Mouse (Mus musculus) hindbrain, embryonic 11.5 days (tissue): ENCODE data around the gene Plin4. TPM values are rescaled to one million over a fixed set of nuclear protein-coding genes. Genes with fewer than 3 reads are reported as not detected.
"Not testable (repeated sequence)": the region's sequence is repeated elsewhere in the genome, so short reads cannot be mapped to it uniquely, and the experiment has no call there.

Source experiments
- ATAC-seq: fragments of 200-750 bp; cut with Nextera tagmentation; 2 replicates; pipeline ENCODE4 v1.8.0; 2017; ENCODE audit warnings: mild to moderate bottlenecking, moderate TSS enrichment, moderate library complexity; ENCODE audit not compliant: low FRiP score
- DNase-seq: peaks from one replicate; pipeline ENCODE4 v3.0.0-alpha.2; 2015; ENCODE audit warnings: low spot score
- H3K27ac ChIP-seq: fragments of 300-500 bp; sonication (generic); 2 replicates; pipeline ENCODE4 v1.5.1; 2014; ENCODE audit warnings: mild to moderate bottlenecking, low read depth, low read length
- H3K27me3 ChIP-seq: fragments of 300-500 bp; sonication (generic); 2 replicates; pipeline ENCODE4 v1.6.1; 2014; ENCODE audit warnings: mild to moderate bottlenecking, low read length, moderate library complexity, mixed read lengths; ENCODE audit not compliant: control insufficient read depth, insufficient read depth
- H3K36me3 ChIP-seq: fragments of 300-500 bp; sonication (generic); 2 replicates; pipeline ENCODE4 v1.6.1; 2014; ENCODE audit warnings: mild to moderate bottlenecking, low read length, moderate library complexity, mixed read lengths; ENCODE audit not compliant: control insufficient read depth, insufficient read depth
- H3K4me1 ChIP-seq: fragments of 300-500 bp; sonication (generic); replicated peaks from 2 replicates; pipeline ENCODE4 v1.6.1; 2014; ENCODE audit warnings: low read length, mixed read lengths; ENCODE audit not compliant: control insufficient read depth, insufficient read depth
- H3K4me2 ChIP-seq: fragments of 300-500 bp; sonication (generic); replicated peaks from 2 replicates; pipeline ENCODE4 v1.6.1; 2014; ENCODE audit warnings: mild to moderate bottlenecking, low read depth, low read length
- H3K4me3 ChIP-seq: fragments of 300-500 bp; sonication (generic); 2 replicates; pipeline ENCODE4 v1.5.1; 2014; ENCODE audit warnings: low read depth, low read length
- H3K9ac ChIP-seq: fragments of 300-500 bp; sonication (generic); 2 replicates; pipeline ENCODE4 v1.6.1; 2014; ENCODE audit warnings: low read depth, low read length
- H3K9me3 ChIP-seq: fragments of 300-500 bp; sonication (generic); 2 replicates; pipeline ENCODE4 v1.6.1; 2016; ENCODE audit warnings: low read length; ENCODE audit not compliant: control insufficient read depth
- WGBS: fragments of 180-500 bp; shearing (Covaris S2); extraction: QIAGEN DNeasy Blood & Tissue Kit; methylation state at CpG from one replicate; pipeline ENCODE4 v1.1.7; 2014; 5-methylcytosine and 5-hydroxymethylcytosine counted together
- polyA plus RNA-seq: library from polyadenylated mRNA; unstranded; fragments of >200 nt; fragmentation: Nextera tagmentation; extraction: Ambion mirVana; gene quantifications from 2 replicates; pipeline ENCODE4 v1.2.1, GENCODE M21; 2014

The Plin4 gene
- polyA plus RNA-seq, 1 experiment from 2014 or later = 0.09 TPM

- no peaks in the 10 kb centered on the region for H3K4me1 ChIP-seq
- H3K4me2 ChIP-seq = no peak overlapping the region
- no peak overlapping the region for H3K27ac ChIP-seq
- ATAC-seq (no peak), DNase-seq (no peak)
- H3K9me3 ChIP-seq = no peaks in the 10 kb centered on the region
- H3K36me3 ChIP-seq = no peaks in the 10 kb centered on the region
- no peak overlapping the region for H3K9ac ChIP-seq
- no peak overlapping the region for H3K4me3 ChIP-seq
- no peaks in the 10 kb centered on the region for H3K27me3 ChIP-seq
- WGBS = 77% methylated on average over 1 of the region's 1 CpGs
These were observed 1.4 kb upstream of the Plin4 start for GRCm38 (mm10) chr17:56111021-56111420.

- Histone ChIP-seq H3K9ac (no peak overlapping the region), H3K9me3 (no peaks in the 10 kb centered on the region), H3K4me3 (no peak overlapping the region), H3K36me3 (no peaks in the 10 kb centered on the region), H3K4me1 (no peaks in the 10 kb centered on the region), H3K27me3 (no peaks in the 10 kb centered on the region), H3K4me2 (no peak overlapping the region), H3K27ac (no peak overlapping the region)
- WGBS = 75% methylated on average over 4 of the region's 4 CpGs
- no peak for DNase-seq
- ATAC-seq = no peak
These were observed 968 bp upstream of the Plin4 start for GRCm38 (mm10) chr17:56110571-56110970.

GRCm38 (mm10) chr17:56108334-56109044 lies 1.1 kb downstream of the Plin4 start:
- 77% methylated on average over 6 of the region's 6 CpGs for WGBS
- no peaks in the 10 kb centered on the region for H3K9me3 ChIP-seq
- ATAC-seq (no peak), DNase-seq (no peak)
- no peak overlapping the region for H3K27ac ChIP-seq
- H3K4me3 ChIP-seq = no peak overlapping the region
- H3K9ac ChIP-seq = no peak overlapping the region
- H3K4me2 ChIP-seq = no peak overlapping the region
- H3K27me3 ChIP-seq = no peaks in the 10 kb centered on the region
- no peaks in the 10 kb centered on the region for H3K4me1 ChIP-seq
- H3K36me3 ChIP-seq = no peaks in the 10 kb centered on the region

- WGBS = 69% methylated on average over 2 of the region's 2 CpGs
- Histone ChIP-seq H3K4me2 (no peak overlapping the region), H3K27me3 (no peaks in the 10 kb centered on the region), H3K9ac (no peak overlapping the region), H3K4me3 (no peak overlapping the region), H3K27ac (no peak overlapping the region), H3K9me3 (no peaks in the 10 kb centered on the region), H3K4me1 (no peaks in the 10 kb centered on the region), H3K36me3 (no peaks in the 10 kb centered on the region)
- DNase-seq (no peak), ATAC-seq (no peak)
These were observed 1.9 kb downstream of the Plin4 start for GRCm38 (mm10) chr17:56107736-56108135.

GRCm38 (mm10) chr17:56106981-56107380 lies 2.6 kb downstream of the Plin4 start:
- Histone ChIP-seq H3K4me3 (no peak overlapping the region), H3K9ac (no peak overlapping the region)
- WGBS = 80% methylated on average over 4 of the region's 4 CpGs

DNA sequence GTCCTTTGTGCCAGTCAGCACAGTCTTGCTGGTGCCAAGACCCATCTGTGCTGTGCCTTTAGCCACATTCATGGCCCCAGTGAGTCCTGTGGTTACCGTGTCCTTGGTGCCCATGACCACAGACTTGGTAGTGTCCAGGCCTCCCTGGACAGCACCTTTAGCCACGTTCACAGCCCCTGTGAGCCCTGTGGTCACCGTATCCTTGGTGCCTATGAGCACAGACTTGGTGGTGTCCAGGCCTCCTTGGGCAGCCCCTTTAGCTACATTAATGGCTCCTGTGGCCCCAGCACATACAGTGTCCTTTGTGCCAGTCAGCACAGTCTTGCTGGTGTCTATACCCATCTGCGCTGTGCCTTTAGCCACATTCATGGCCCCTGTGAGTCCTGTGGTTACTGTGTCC lies 3.2 kb downstream of the Plin4 start:
- DNase-seq, H3K9me3 ChIP-seq, H3K4me2 ChIP-seq, H3K27me3 ChIP-seq, H3K36me3 ChIP-seq, ATAC-seq, H3K9ac ChIP-seq, H3K27ac ChIP-seq, H3K4me3 ChIP-seq, H3K4me1 ChIP-seq: not testable (repeated sequence)
- WGBS = 94% methylated on average over 4 of the region's 4 CpGs

More at GRCm38 (mm10) chr17:56106981-56107380, 2.6 kb downstream of the Plin4 start:
- Histone ChIP-seq H3K27ac (no peak overlapping the region), H3K36me3 (peaks cover 4% of the 10 kb centered on the region; the same call in 1 of the 2 replicates), H3K9me3 (no peaks in the 10 kb centered on the region), H3K4me2 (no peak overlapping the region), H3K27me3 (no peaks in the 10 kb centered on the region), H3K4me1 (no peaks in the 10 kb centered on the region)
- DNase-seq (no peak), ATAC-seq (no peak)

DNA sequence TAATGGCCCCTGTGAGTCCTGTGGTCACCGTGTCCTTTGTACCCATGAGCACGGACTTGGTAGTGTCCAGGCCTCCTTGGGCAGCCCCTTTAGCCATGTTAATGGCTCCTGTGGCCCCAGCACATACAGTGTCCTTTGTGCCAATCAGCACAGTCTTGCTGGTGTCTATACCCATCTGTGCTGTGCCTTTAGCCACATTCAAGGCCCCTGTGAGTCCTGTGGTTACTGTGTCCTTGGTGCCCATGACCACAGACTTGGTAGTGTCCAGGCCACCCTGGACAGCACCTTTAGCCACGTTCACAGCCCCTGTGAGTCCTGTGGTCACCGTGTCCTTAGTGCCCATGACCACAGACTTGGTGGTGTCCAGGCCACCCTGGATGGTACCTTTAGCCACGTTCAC lies 4.8 kb downstream of the Plin4 start:
- H3K4me1 ChIP-seq, H3K27me3 ChIP-seq, H3K4me3 ChIP-seq, H3K27ac ChIP-seq, H3K9me3 ChIP-seq, H3K9ac ChIP-seq, DNase-seq, ATAC-seq, H3K4me2 ChIP-seq: not testable (repeated sequence)
- H3K36me3 ChIP-seq = peaks cover 17% of the 10 kb centered on the region
- WGBS = 100% methylated on average over 2 of the region's 5 CpGs

DNA sequence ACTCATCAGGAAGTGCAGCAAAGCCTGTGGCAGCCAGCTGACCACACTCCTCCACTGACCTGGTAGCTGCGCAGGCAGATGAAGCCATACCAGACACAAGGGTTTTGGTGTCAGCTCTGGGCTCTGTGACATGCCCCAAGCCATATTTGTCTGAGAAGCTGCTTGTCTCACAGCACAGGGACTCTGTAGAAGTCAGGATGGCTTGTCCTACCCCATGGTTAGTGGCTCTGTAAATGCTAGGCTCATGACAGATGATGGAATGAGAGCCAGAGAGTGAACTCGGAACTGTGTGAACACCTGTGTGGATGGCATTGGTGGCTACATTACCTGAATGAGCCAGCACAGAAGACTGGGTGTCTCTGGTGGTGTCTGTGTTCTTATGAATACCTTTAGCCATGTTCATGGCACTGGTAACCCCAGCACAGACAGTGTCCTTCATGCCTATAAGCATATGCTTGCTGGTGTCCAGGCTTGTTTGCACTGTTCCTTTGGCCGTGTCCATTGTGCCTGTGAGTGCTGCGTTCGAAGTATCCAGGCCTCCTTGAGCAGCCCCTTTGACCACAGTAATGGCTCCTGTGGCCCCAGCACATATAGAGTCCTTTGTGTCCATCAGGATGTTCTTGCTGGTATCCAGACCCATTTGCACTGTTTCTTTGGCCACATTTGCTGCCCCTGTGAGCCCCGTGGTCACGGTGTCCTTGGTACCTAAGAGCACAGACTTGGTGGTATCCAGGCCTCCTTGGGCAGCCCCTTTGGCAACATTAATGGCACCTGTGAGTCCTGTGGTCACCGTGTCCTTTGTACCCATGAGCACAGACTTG lies 5.9 kb downstream of the Plin4 start:
- Histone ChIP-seq H3K4me1 (no peaks in the 10 kb centered on the region), H3K27ac (no peak overlapping the region), H3K9me3 (no peaks in the 10 kb centered on the region), H3K9ac (no peak overlapping the region), H3K36me3 (peaks cover 20% of the 10 kb centered on the region), H3K27me3 (no peaks in the 10 kb centered on the region), H3K4me2 (no peak overlapping the region), H3K4me3 (no peak overlapping the region)
- 94% methylated on average over 8 of the region's 8 CpGs for WGBS
- DNase-seq (no peak), ATAC-seq (no peak)

- H3K4me3 ChIP-seq = no peak overlapping the region
- no peak overlapping the region for H3K9ac ChIP-seq
- H3K27ac ChIP-seq = no peak overlapping the region
- 91% methylated on average over 9 of the region's 9 CpGs for WGBS
- DNase-seq (no peak), ATAC-seq (no peak)
- H3K4me2 ChIP-seq = no peak overlapping the region
- peaks cover 20% of the 10 kb centered on the region for H3K36me3 ChIP-seq
- H3K4me1 ChIP-seq = no peaks in the 10 kb centered on the region
- H3K27me3 ChIP-seq = no peaks in the 10 kb centered on the region
- no peaks in the 10 kb centered on the region for H3K9me3 ChIP-seq
These were observed 6.7 kb downstream of the Plin4 start for GRCm38 (mm10) chr17:56102927-56103326.
